Mouse (Mus musculus) liver, embryonic 12.5 days (tissue): ENCODE measurements around the gene Strbp. TPM values are rescaled to one million over a fixed set of nuclear protein-coding genes. Genes with fewer than 3 reads are reported as not detected.

Source experiments
- ATAC-seq: fragments of 200-750 bp; cut with Nextera tagmentation; 2 replicates; pipeline ENCODE4 v1.8.0; 2017; ENCODE audit warnings: moderate number of reproducible peaks, mild to moderate bottlenecking, moderate library complexity
- H3K27ac ChIP-seq: fragments of 300-500 bp; sonication (generic); 2 replicates; pipeline ENCODE4 v1.5.1; 2016; ENCODE audit warnings: mild to moderate bottlenecking
- H3K27me3 ChIP-seq: fragments of 300-500 bp; sonication (generic); replicated peaks from 2 replicates; pipeline ENCODE4 v1.6.1; 2016; ENCODE audit warnings: mild to moderate bottlenecking, moderate library complexity
- H3K36me3 ChIP-seq: fragments of 300-500 bp; sonication (generic); 2 replicates; pipeline ENCODE4 v1.6.1; 2016; ENCODE audit warnings: mild to moderate bottlenecking, moderate library complexity
- H3K4me1 ChIP-seq: fragments of 300-500 bp; sonication (generic); 2 replicates; pipeline ENCODE4 v1.6.1; 2016
- H3K4me2 ChIP-seq: fragments of 300-500 bp; sonication (generic); 2 replicates; pipeline ENCODE4 v1.6.1; 2016; ENCODE audit warnings: mild to moderate bottlenecking, moderate library complexity
- H3K4me3 ChIP-seq: fragments of 300-500 bp; sonication (generic); 2 replicates; pipeline ENCODE4 v1.5.1; 2016; ENCODE audit warnings: mild to moderate bottlenecking, moderate library complexity
- H3K9ac ChIP-seq: fragments of 300-500 bp; sonication (generic); 2 replicates; pipeline ENCODE4 v1.6.1; 2016; ENCODE audit warnings: mild to moderate bottlenecking, moderate library complexity
- H3K9me3 ChIP-seq: fragments of 300-500 bp; sonication (generic); replicated peaks from 2 replicates; pipeline ENCODE4 v1.6.1; 2016; ENCODE audit warnings: mild to moderate bottlenecking, moderate library complexity
- WGBS: fragments of 180-500 bp; shearing (Covaris S2); methylation state at CpG from one replicate; pipeline ENCODE4 v1.1.7; 2016; ENCODE audit not compliant: insufficient replicate concordance; 5-methylcytosine and 5-hydroxymethylcytosine counted together
- polyA plus RNA-seq: library from polyadenylated mRNA; unstranded; fragments of >200 nt; fragmentation: Nextera tagmentation; extraction: Ambion mirVana; gene quantifications from 2 replicates; pipeline ENCODE4 v1.2.1, GENCODE M21; 2016

Strbp gene
- polyA plus RNA-seq, 1 experiment from 2014 or later = 24.3 TPM

DNA sequence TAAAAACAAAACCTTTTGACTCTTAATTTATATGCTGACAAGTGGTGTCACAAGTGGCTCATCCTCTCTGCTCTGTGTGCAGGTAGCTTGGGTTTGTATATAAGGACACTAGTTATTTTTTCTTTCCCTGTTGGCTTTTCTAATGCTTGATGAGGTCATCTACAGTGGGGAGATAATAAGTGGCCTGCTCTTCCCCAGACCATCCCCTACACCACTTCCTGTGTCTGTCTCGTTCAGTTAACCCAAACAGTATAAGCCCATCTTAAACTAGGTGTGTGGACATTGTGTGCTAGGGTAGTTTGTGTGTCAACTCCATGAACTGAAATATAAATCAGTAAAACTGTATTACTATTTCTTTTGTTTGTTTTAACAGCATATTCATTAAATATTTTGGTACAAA is 137.6 kb downstream of the Strbp start:
- ATAC-seq = no peak
- Histone ChIP-seq H3K27ac (no peak overlapping the region), H3K36me3 (peaks cover 73% of the 10 kb centered on the region), H3K9me3 (no peaks in the 10 kb centered on the region), H3K4me3 (no peak overlapping the region), H3K9ac (no peak overlapping the region), H3K4me2 (no peak overlapping the region), H3K27me3 (no peaks in the 10 kb centered on the region), H3K4me1 (peaks cover 10% of the 10 kb centered on the region)
- 18% methylated on average over 1 of the region's 1 CpGs for WGBS

- H3K27ac ChIP-seq = no peak overlapping the region
- 14% methylated on average over 2 of the region's 2 CpGs for WGBS
- H3K4me3 ChIP-seq = no peak overlapping the region
- no peaks in the 10 kb centered on the region for H3K27me3 ChIP-seq
- peaks cover 77% of the 10 kb centered on the region for H3K36me3 ChIP-seq
- H3K4me2 ChIP-seq = no peak overlapping the region
- ATAC-seq = 0 out of 2 replicates have a peak, but pooled peaks have one; percentile 34
- H3K9me3 ChIP-seq = no peaks in the 10 kb centered on the region
- H3K4me1 ChIP-seq = peaks cover 10% of the 10 kb centered on the region
- no peak overlapping the region for H3K9ac ChIP-seq
Measured at GRCm38 (mm10) chr2:37565579-37565978, 138.1 kb downstream of the Strbp start.

DNA sequence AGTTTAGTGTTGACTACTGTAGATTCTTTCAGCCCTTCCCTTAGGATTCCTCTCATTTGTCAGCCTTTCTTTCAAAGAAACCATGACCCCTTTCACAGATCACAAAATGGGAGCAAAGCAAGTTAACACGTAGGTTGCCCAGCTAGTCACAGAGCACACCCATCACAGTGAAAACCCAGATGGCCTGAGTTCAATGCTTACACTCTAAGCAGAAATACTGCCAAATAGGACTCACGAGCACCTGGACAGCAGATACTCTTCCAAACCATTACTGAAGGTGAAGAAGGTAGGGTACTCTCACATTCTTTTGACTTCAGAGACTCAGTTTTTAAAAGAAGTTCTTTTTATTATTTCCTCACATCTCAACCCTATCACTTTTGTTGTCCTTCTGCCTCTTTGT is 147.3 kb downstream of the Strbp start:
- H3K36me3 ChIP-seq = peaks cover 88% of the 10 kb centered on the region
- WGBS = 67% methylated on average over 2 of the region's 2 CpGs
- no peak for ATAC-seq

GRCm38 (mm10) chr2:37549346-37550012 is 154.2 kb downstream of the Strbp start:
- 42% methylated on average over 1 of the region's 1 CpGs for WGBS
- H3K4me2 ChIP-seq = peak overlapping the region; percentile 49
- ATAC-seq = peak; percentile 99
- H3K27me3 ChIP-seq = no peaks in the 10 kb centered on the region
- H3K9me3 ChIP-seq = peaks cover 3% of the 10 kb centered on the region; the same call in 1 of the 2 replicates
- H3K4me1 ChIP-seq = peaks cover 51% of the 10 kb centered on the region
- no peak overlapping the region for H3K9ac ChIP-seq
- peaks cover 40% of the 10 kb centered on the region for H3K36me3 ChIP-seq
- no peak overlapping the region for H3K4me3 ChIP-seq
- H3K27ac ChIP-seq = peak overlapping the region; percentile 87

More for the DNA sequence above, 147.3 kb downstream of the Strbp start:
- Histone ChIP-seq H3K9ac (no peak overlapping the region), H3K4me1 (no peaks in the 10 kb centered on the region), H3K27me3 (no peaks in the 10 kb centered on the region), H3K4me2 (no peak overlapping the region), H3K27ac (no peak overlapping the region), H3K4me3 (no peak overlapping the region), H3K9me3 (peaks cover 5% of the 10 kb centered on the region; the same call in 1 of the 2 replicates)

DNA sequence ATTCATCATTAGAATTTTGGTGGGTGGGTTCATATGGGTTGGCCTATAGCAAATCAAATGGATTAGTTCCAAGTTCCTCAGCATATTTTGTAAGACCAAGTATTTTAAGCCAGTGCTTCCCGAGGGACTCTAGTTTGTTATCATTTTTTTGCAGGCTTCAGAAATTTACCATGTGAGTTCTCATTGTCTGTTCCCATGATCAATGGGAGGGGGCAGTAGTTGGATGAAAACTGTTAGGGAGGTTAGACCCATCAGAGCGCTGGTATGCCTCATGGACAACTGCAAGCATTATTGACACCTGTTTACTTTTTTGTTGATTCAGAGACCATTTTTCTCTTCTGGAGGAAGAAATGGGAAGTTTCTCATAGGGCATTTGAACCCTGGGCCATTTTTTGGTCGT is 172.0 kb downstream of the Strbp start:
- Histone ChIP-seq H3K9ac (no peak overlapping the region), H3K36me3 (peaks cover 10% of the 10 kb centered on the region; the same call in 1 of the 2 replicates), H3K27me3 (no peaks in the 10 kb centered on the region), H3K4me1 (peaks cover 38% of the 10 kb centered on the region), H3K4me3 (no peak overlapping the region), H3K4me2 (no peak overlapping the region), H3K9me3 (no peaks in the 10 kb centered on the region), H3K27ac (0 out of 2 replicates have a peak overlapping the region, but pooled peaks have one; percentile 37)
- 40% methylated on average over 3 of the region's 3 CpGs for WGBS
- ATAC-seq = peak; percentile 61

GRCm38 (mm10) chr2:37530766-37531165 is 172.9 kb downstream of the Strbp start:
- Histone ChIP-seq H3K4me1 (peaks cover 38% of the 10 kb centered on the region), H3K4me2 (no peak overlapping the region), H3K4me3 (no peak overlapping the region), H3K9ac (no peak overlapping the region), H3K27ac (no peak overlapping the region), H3K36me3 (peaks cover 10% of the 10 kb centered on the region; the same call in 1 of the 2 replicates), H3K9me3 (no peaks in the 10 kb centered on the region), H3K27me3 (no peaks in the 10 kb centered on the region)
- no peak for ATAC-seq
- 81% methylated on average over 1 of the region's 1 CpGs for WGBS

- Histone ChIP-seq H3K9me3 (no peaks in the 10 kb centered on the region), H3K4me2 (no peak overlapping the region), H3K27ac (no peak overlapping the region), H3K4me3 (no peak overlapping the region), H3K9ac (no peak overlapping the region), H3K36me3 (peaks cover 10% of the 10 kb centered on the region; the same call in 1 of the 2 replicates), H3K4me1 (peaks cover 38% of the 10 kb centered on the region), H3K27me3 (no peaks in the 10 kb centered on the region)
- ATAC-seq = peak; percentile 77
- WGBS = 82% methylated on average over 2 of the region's 2 CpGs
Measured at GRCm38 (mm10) chr2:37529397-37529796, 174.3 kb downstream of the Strbp start.

DNA sequence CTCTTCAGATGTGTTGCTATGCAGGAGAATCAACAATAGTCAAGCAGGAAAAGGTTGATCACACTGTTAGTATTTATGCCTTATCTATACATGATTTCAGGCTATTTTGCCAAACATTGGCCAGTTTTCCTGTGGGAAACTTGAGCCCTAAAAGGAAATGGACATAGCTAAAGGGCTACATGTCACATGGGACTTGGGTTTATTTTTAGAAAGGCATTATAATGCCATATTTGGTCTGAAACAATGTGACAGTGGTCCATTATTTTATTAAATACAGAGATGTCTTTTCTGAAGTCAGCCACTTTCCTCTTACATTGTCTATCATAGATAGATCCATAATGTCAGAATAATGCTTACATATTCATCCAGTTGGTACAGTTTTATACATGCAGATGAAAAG is 176.1 kb downstream of the Strbp start:
- Histone ChIP-seq H3K36me3 (0 out of 2 replicates have a peak, but pooled peaks cover 3% of the 10 kb centered on the region), H3K4me3 (no peak overlapping the region), H3K27ac (no peak overlapping the region), H3K9ac (no peak overlapping the region), H3K27me3 (no peaks in the 10 kb centered on the region), H3K4me2 (no peak overlapping the region), H3K9me3 (no peaks in the 10 kb centered on the region), H3K4me1 (peaks cover 38% of the 10 kb centered on the region)
- ATAC-seq = no peak

- no peak overlapping the region for H3K4me2 ChIP-seq
- ATAC-seq = no peak
- 88% methylated on average over 1 of the region's 1 CpGs for WGBS
Measured at GRCm38 (mm10) chr2:37519286-37519640, 184.4 kb downstream of the Strbp start.

DNA sequence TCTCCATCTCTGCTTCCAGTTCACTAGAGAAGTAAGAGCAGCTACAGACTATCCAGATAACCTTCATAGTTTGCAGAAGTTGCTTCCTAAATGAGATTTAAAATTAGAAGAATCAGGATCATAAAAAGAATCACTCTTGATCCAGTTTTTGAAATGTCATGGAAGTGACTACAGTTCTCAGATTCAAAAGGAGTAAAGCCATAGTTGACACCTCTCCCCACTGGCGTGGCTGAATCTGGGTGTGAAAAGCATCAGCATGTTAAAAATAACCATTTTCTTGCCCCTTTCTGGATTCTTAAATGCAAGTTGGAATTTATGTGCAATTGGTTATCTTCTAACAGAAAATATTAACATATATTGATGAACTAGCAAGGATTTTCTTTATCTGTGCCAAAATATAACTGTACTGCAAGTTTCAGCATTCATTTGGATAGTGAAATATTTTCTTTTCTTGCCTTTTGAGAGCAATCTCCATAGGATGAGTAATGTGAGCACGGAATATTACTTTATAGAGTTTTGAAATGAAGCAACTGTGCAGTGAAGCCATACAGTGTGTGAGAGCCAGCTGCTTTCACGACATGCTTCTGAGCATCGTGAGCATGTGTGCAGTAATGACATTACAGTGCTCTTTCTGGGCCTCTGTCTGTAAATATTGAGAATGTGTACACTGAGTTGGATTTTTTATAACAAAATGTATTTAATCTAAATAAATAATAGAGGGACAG is 184.9 kb downstream of the Strbp start:
- H3K27ac ChIP-seq = no peak overlapping the region
- 80% methylated on average over 4 of the region's 4 CpGs for WGBS
- H3K4me2 ChIP-seq = no peak overlapping the region
- H3K4me3 ChIP-seq = no peak overlapping the region
- 0 out of 2 replicates have a peak, but pooled peaks cover 15% of the 10 kb centered on the region for H3K4me1 ChIP-seq
- no peak for ATAC-seq
- no peaks in the 10 kb centered on the region for H3K9me3 ChIP-seq
- H3K9ac ChIP-seq = no peak overlapping the region
- peaks cover 14% of the 10 kb centered on the region; the same call in 1 of the 2 replicates for H3K36me3 ChIP-seq
- no peaks in the 10 kb centered on the region for H3K27me3 ChIP-seq

More at GRCm38 (mm10) chr2:37519286-37519640, 184.4 kb downstream of the Strbp start:
- H3K4me1 ChIP-seq = 0 out of 2 replicates have a peak, but pooled peaks cover 15% of the 10 kb centered on the region
- no peak overlapping the region for H3K9ac ChIP-seq
- no peak overlapping the region for H3K27ac ChIP-seq
- H3K4me3 ChIP-seq = no peak overlapping the region
- H3K9me3 ChIP-seq = no peaks in the 10 kb centered on the region
- no peaks in the 10 kb centered on the region for H3K27me3 ChIP-seq
- peaks cover 14% of the 10 kb centered on the region; the same call in 1 of the 2 replicates for H3K36me3 ChIP-seq

DNA sequence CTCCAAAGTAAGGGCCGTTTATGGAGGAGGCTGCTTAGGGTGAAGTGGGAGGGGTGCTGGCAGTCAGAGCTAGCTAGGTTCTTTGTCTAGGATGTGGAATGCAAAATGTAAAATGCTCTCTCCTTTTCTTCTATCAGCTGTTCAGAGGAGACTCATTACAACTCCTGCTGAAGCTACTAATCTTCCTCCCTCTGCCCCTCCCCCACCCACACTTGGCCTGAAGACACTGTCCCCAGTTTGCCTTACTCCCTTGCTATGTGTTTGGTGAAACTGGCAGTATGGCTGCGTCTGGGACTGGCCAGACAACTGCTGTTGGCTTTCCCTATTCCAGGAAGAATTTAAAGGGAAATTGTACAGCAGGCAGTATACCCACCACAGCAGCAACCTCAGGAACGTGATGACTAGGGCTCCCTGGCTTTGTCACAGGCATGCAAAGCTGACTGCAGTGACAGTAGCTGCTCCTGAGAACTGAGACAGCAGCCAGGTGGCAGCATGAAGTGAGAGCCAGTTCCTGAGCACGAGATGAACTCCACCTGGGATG is 186.7 kb downstream of the Strbp start:
- no peak overlapping the region for H3K4me3 ChIP-seq
- 68% methylated on average over 4 of the region's 4 CpGs for WGBS
- ATAC-seq = no peak
- no peak overlapping the region for H3K9ac ChIP-seq
- H3K27ac ChIP-seq = no peak overlapping the region
- no peaks in the 10 kb centered on the region for H3K27me3 ChIP-seq
- no peaks in the 10 kb centered on the region for H3K9me3 ChIP-seq
- 0 out of 2 replicates have a peak, but pooled peaks cover 15% of the 10 kb centered on the region for H3K4me1 ChIP-seq
- no peak overlapping the region for H3K4me2 ChIP-seq
- peaks cover 17% of the 10 kb centered on the region; the same call in 1 of the 2 replicates for H3K36me3 ChIP-seq
